Mouse (Mus musculus) small intestine, adult 2 months (tissue): ENCODE measurements around the gene Wfdc12.

Experiments used
- CTCF ChIP-seq: fragments of 200-500 bp; IDR thresholded peaks from 2 replicates; pipeline ENCODE4 v1.5.1; 2012; ENCODE audit warnings: low read depth, mild to moderate bottlenecking, control low read depth, inconsistent platforms, low read length, moderate library complexity, mixed read lengths; ENCODE audit not compliant: insufficient replicate concordance, insufficient read length; ENCODE audit errors: extremely low read depth
- POLR2A ChIP-seq: fragments of 200-500 bp; IDR thresholded peaks from 2 replicates; pipeline ENCODE4 v1.6.1; 2012; ENCODE audit warnings: low read depth, mild to moderate bottlenecking, control low read depth, inconsistent platforms, low read length, moderate library complexity

GRCm38 (mm10) chr2:164152341-164152740 is 38.1 kb downstream of the Wfdc12 start:
- no peak for TF ChIP-seq CTCF
- no peak for TF ChIP-seq POLR2A
